Mouse (Mus musculus): ENCODE data around the gene Mpc1.
"Not testable (repeated sequence)": the region's sequence is repeated elsewhere in the genome, so short reads cannot be mapped to it uniquely, and the experiment has no call there.

Gene Mpc1

DNA sequence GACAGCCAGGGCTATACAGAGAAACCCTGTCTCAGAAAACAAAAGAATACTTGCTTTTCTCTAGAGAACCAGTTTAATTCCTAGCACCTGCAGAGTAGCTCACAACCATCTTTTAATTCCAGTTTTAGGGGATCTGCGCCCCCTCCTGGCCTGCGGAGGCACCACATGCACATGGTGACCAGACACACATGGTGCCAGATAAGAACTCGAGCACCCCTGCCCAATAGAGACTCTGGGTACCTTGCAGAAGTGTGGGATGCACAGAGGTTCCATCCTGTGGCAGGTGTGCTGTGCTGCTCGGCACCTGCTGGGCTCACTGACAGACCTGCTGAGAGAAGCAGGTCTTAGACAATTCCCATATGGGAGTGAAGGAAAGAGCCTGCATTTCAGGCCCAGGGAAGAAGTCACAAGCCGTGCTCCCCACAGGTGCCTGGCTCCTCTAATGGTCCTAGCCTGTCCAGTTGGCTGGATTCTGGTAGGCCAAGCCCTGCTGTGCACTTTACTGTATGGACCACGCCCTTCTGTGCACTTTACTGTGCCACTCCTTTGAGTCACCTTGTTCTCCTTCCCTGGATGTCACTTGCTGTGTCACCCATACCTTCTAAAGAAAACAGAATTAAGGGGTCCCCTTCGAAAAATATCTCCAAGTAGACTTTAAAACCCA lies 45.9 kb downstream of the Mpc1 start:
- no peak for DNase-seq (ENCODE audit: low read depth)

DNA sequence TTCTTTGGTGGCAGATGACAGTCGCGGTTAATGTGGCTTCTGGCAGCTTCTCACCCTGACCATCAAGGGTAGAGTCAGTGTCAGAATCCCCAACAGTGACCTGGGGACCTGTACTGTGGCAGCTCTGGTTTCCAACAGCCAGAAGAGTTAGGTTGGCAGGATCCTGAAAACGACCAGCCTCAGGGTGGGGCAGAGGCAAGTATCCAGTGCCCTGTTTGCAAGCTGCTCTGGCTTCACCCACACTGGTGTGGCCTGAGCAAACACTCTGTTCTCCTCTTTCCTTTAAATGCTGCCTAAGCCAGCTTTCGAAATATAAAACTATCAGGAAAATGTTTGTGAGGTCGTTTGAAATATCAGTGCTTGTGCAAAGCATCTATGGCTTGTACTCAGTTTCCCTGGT lies 47.9 kb downstream of the Mpc1 start:
- DNase-seq (ENCODE audit: low read depth) = no peak

DNA sequence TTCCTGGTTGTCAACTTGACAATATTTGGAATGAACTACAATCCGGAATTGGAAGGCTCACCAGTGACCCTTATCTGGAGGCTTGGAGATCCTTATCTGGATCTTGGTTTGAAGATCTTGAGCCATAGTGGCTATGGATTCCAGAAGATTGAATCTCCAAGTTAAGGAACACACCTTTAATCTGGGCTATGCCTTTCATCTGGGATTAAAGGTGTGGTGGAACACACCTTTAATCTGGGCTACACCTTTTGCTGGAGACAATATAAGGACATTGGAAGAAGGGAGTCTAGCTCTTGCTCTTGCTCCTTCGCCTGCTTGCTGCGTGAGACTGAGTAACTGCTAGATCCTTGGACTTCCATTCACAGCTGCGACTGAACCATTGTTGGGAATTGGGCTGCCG lies 54.5 kb downstream of the Mpc1 start, which contains the start of gene Prr18:
Gene Prr18 (plus strand): TSS at position 301 of the 400 bp plus-strand sequence.
- DNase-seq (ENCODE audit: low read depth) = not testable (repeated sequence)

DNA sequence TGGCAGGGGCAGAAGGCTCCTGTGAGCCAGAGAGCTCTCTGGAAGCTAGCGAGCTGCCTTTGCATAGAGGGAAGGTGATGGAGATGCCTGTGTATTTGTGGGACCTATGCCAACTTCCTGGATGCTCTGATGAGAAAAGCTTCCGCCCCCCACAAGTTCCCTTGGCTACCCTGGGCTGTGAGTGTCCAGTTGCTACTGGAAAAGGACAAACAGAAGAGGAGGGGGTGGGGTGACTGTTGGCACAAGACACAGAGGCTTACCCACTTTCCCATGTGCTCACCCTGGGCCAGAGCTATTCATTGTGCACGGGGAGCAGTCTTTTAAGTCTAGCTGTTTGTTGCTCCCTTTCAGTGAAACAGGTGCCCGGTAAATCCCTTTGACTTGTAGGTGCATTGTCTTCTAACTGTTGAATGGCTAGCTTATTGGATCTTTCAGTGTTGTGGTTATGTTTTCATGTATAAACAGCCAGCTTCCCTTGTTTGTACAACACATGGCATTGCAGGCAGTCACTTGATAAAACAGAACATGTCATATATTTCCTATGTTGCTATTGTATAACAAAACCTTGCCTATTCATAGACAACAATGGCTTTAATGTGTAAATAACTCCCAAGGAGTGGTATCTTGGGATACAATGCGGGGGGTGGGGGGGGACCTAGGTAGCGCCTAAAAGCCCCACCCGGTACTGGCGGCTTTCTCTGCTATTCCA lies 57.1 kb downstream of the Mpc1 start:
- no peak for DNase-seq (ENCODE audit: low read depth)

DNA sequence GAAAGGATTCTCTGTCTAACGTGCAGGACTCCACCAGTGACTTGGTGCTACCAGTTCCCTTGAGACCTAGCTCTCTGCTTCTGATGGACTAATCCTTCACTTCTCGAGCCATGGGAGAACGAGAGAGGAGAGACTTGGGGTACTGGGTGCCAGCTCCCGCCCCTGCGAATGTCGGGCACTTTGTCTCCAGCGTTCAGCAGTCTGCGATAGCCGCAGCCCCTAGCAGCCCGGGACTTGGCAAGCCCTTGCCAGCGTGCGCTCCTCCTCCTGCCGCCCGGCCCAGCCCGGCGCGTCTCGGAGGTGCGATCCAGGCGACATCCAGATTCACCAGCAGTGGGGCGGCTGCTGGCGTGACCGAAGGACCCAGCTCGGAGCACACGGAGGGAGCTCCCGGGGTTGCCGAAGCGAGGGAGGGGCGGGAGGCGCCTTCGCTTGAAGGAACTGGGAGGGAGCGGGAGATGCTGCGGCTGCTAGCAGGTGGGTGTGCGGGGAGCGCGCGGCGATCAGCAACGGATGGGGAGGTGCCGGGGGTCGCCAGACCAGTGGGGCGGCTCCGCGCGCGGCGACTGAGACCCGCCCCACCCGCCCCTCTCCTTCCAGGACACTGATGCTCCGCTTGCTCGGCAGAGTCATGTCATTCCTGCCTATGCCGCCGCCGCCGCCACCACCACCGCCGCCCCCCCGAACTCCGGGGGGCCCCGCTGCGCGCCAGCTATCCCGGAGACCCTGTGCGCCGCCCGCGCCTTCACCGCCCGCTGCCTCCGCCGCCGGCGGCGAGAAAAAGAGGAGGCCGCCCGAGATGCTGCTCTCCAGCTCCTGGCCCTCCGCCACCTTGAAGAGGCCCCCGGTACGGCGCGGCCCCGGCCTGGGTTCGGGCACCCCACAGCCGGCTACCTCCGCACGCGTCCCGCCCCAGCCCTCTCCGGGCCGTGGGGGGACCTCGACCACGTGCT lies 58.0 kb downstream of the Mpc1 start:
- DNase-seq (ENCODE audit: low read depth) = no peak

DNA sequence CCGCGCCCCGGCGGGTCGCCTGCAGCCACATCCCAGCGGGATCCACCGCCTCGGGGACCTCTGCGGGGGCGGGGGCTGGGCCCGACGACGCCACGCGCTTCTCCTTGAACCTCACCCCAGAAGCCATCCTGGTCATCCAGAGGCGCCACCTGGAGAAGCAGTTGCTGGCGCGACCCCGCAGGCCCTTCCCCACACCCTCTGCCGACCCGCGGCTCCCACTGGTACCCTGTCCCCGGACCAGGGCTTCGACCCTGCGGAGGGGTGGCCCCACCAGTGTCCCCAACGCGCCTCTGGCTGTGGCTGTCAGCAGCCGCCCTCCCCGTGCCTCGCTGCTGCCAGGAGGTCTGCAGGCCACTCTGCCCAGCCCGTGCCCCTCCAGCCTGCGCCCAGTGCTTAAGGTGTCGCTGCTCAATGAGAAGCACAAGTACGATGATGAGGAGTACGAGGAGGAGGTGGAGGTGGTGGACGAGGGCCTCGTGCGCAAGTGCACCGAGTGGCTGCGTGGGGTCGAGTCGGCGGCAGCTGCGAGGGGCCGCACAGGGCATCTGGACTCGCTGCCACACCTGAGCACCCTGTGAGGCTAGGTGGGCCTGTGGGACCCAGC lies 58.8 kb downstream of the Mpc1 start:
- DNase-seq (ENCODE audit: low read depth) = no peak

DNA sequence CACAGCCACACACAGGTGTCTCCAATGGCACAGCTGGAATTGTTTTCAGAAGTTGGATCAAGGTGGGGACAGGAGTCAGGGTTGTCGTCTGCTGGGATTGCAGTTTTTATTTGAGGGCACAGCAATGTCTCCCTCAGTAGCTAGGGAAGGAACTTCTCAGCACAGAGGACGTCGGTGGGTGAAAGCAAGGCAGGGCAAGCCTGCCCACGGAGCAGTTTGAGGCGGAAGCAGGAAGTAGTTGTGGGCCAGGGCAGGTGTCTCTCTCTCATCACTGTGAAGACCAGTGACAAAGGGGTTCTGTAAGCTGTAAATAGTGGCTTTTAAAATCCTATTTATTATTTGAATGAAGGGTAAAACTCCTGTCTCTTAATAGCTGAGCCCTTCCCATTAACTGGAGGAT lies 60.0 kb downstream of the Mpc1 start:
- DNase-seq (ENCODE audit: low read depth) = no peak

DNA sequence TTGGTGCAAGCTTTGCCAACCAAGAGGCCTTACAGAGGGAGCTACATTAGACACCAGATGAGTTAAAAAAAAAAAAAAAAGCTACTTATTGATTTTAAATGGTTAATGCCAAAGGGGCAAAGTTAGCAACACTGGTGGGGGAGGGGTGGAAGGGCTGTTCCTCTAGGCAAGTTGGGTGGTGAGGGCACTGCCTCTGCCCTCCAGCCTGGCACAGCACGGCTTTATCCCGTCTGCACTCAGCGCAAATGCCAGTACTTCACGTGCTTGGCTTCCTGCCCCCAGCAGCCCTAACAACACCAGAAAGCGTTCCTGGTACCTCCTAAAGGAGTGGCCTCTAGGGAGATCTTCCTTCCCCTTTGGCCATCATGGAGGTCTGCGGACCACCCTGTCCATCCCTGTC lies 60.7 kb downstream of the Mpc1 start:
- no peak for DNase-seq (ENCODE audit: low read depth)
